Mouse (Mus musculus): ENCODE results near the gene Emid1. TPM values are rescaled to one million over a fixed set of nuclear protein-coding genes. Genes with fewer than 3 reads are reported as not detected.

The Emid1 gene
- polyA plus RNA-seq, 1 experiment from 2014 or later: 16.4 TPM

- no peak overlapping the region for H3K4me2 ChIP-seq
- no peak for ATAC-seq (ENCODE audit: insufficient number of reproducible peaks, insufficient read depth, low FRiP score, low TSS enrichment, low read depth)
- WGBS: 70% methylated on average over 8 of the region's 8 CpGs
- H3K9me3 ChIP-seq: no peaks in the 10 kb centered on the region
- H3K4me3 ChIP-seq (replicated peaks): no peak overlapping the region
- peaks cover 8% of the 10 kb centered on the region for H3K4me1 ChIP-seq (replicated peaks)
- H3K36me3 ChIP-seq: no peaks in the 10 kb centered on the region
- H3K9ac ChIP-seq (replicated peaks): peak overlapping the region; percentile 24; the same call in 1 of the 2 replicates
- no peaks in the 10 kb centered on the region for H3K27me3 ChIP-seq
- H3K27ac ChIP-seq: no peak overlapping the region
Observed at GRCm38 (mm10) chr11:5140619-5141018, 11.4 kb downstream of the Emid1 start.

GRCm38 (mm10) chr11:5139372-5139771 is 12.7 kb downstream of the Emid1 start:
- no peaks in the 10 kb centered on the region for H3K9me3 ChIP-seq
- 84% methylated on average over 9 of the region's 9 CpGs for WGBS

GRCm38 (mm10) chr11:5138642-5139041 is 13.4 kb downstream of the Emid1 start:
- no peak for ATAC-seq (ENCODE audit: insufficient number of reproducible peaks, insufficient read depth, low FRiP score, low TSS enrichment, low read depth)

More at GRCm38 (mm10) chr11:5139372-5139771, 12.7 kb downstream of the Emid1 start:
- Histone ChIP-seq H3K27ac (no peak overlapping the region), H3K27me3 (no peaks in the 10 kb centered on the region), H3K4me1 (replicated peaks) (peaks cover 8% of the 10 kb centered on the region), H3K4me2 (no peak overlapping the region), H3K9ac (replicated peaks) (no peak overlapping the region), H3K36me3 (no peaks in the 10 kb centered on the region), H3K4me3 (replicated peaks) (no peak overlapping the region)
- ATAC-seq (ENCODE audit: insufficient number of reproducible peaks, insufficient read depth, low FRiP score, low TSS enrichment, low read depth): no peak

GRCm38 (mm10) chr11:5135914-5136313 is 16.1 kb downstream of the Emid1 start:
- Histone ChIP-seq H3K4me3 (replicated peaks) (no peak overlapping the region), H3K9ac (replicated peaks) (no peak overlapping the region), H3K4me2 (no peak overlapping the region), H3K27ac (peak overlapping the region; percentile 46; the same call in 1 of the 2 replicates), H3K9me3 (no peaks in the 10 kb centered on the region), H3K36me3 (no peaks in the 10 kb centered on the region), H3K4me1 (replicated peaks) (peaks cover 7% of the 10 kb centered on the region), H3K27me3 (no peaks in the 10 kb centered on the region)
- no peak for ATAC-seq (ENCODE audit: insufficient number of reproducible peaks, insufficient read depth, low FRiP score, low TSS enrichment, low read depth)
- 63% methylated on average over 11 of the region's 11 CpGs for WGBS

More at GRCm38 (mm10) chr11:5138642-5139041, 13.4 kb downstream of the Emid1 start:
- H3K4me2 ChIP-seq: no peak overlapping the region
- 85% methylated on average over 2 of the region's 2 CpGs for WGBS
- H3K27me3 ChIP-seq: no peaks in the 10 kb centered on the region
- no peaks in the 10 kb centered on the region for H3K36me3 ChIP-seq
- no peak overlapping the region for H3K27ac ChIP-seq
- no peak overlapping the region for H3K9ac ChIP-seq (replicated peaks)
- peaks cover 8% of the 10 kb centered on the region for H3K4me1 ChIP-seq (replicated peaks)
- no peak overlapping the region for H3K4me3 ChIP-seq (replicated peaks)
- no peaks in the 10 kb centered on the region for H3K9me3 ChIP-seq

- Histone ChIP-seq H3K4me3 (replicated peaks) (no peak overlapping the region), H3K27me3 (no peaks in the 10 kb centered on the region), H3K36me3 (no peaks in the 10 kb centered on the region), H3K27ac (no peak overlapping the region), H3K9ac (replicated peaks) (no peak overlapping the region), H3K4me1 (replicated peaks) (no peaks in the 10 kb centered on the region; the same call in none of the 2 replicates), H3K4me2 (no peak overlapping the region), H3K9me3 (no peaks in the 10 kb centered on the region)
- no peak for ATAC-seq (ENCODE audit: insufficient number of reproducible peaks, insufficient read depth, low FRiP score, low TSS enrichment, low read depth)
- 62% methylated on average over 4 of the region's 4 CpGs for WGBS
Observed at GRCm38 (mm10) chr11:5132751-5133150, 19.3 kb downstream of the Emid1 start.

- Histone ChIP-seq H3K27ac (no peak overlapping the region), H3K36me3 (no peaks in the 10 kb centered on the region), H3K9ac (replicated peaks) (no peak overlapping the region), H3K4me2 (no peak overlapping the region), H3K9me3 (no peaks in the 10 kb centered on the region), H3K4me3 (replicated peaks) (no peak overlapping the region), H3K27me3 (no peaks in the 10 kb centered on the region), H3K4me1 (replicated peaks) (no peaks in the 10 kb centered on the region; the same call in 1 of the 2 replicates)
- WGBS: 63% methylated on average over 4 of the region's 4 CpGs
- no peak for ATAC-seq (ENCODE audit: insufficient number of reproducible peaks, insufficient read depth, low FRiP score, low TSS enrichment, low read depth)
Observed at GRCm38 (mm10) chr11:5130111-5130665, 21.9 kb downstream of the Emid1 start.

GRCm38 (mm10) chr11:5129035-5129480 is 23.0 kb downstream of the Emid1 start:
- Histone ChIP-seq H3K9ac (replicated peaks) (no peak overlapping the region), H3K27me3 (no peaks in the 10 kb centered on the region), H3K4me3 (replicated peaks) (no peak overlapping the region), H3K36me3 (no peaks in the 10 kb centered on the region), H3K4me2 (no peak overlapping the region), H3K27ac (no peak overlapping the region), H3K9me3 (no peaks in the 10 kb centered on the region), H3K4me1 (replicated peaks) (no peaks in the 10 kb centered on the region; the same call in 1 of the 2 replicates)
- WGBS: 40% methylated on average over 5 of the region's 5 CpGs
- ATAC-seq (ENCODE audit: insufficient number of reproducible peaks, insufficient read depth, low FRiP score, low TSS enrichment, low read depth): no peak

GRCm38 (mm10) chr11:5125713-5126112 is 26.3 kb downstream of the Emid1 start:
- Histone ChIP-seq H3K4me1 (replicated peaks) (no peaks in the 10 kb centered on the region; the same call in 1 of the 2 replicates), H3K36me3 (no peaks in the 10 kb centered on the region), H3K27ac (no peak overlapping the region), H3K9ac (replicated peaks) (no peak overlapping the region), H3K9me3 (no peaks in the 10 kb centered on the region), H3K4me3 (replicated peaks) (no peak overlapping the region), H3K4me2 (no peak overlapping the region), H3K27me3 (no peaks in the 10 kb centered on the region)
- ATAC-seq (ENCODE audit: insufficient number of reproducible peaks, insufficient read depth, low FRiP score, low TSS enrichment, low read depth): no peak
- WGBS: 79% methylated on average over 4 of the region's 4 CpGs

GRCm38 (mm10) chr11:5114931-5115581 is 37.0 kb downstream of the Emid1 start:
- H3K27ac ChIP-seq: no peak overlapping the region
- ATAC-seq (ENCODE audit: insufficient number of reproducible peaks, insufficient read depth, low FRiP score, low TSS enrichment, low read depth): 0 out of 2 replicates have a peak, but pooled peaks have one; percentile 27

GRCm38 (mm10) chr11:5113645-5114044 is 38.4 kb downstream of the Emid1 start:
- Histone ChIP-seq H3K4me2 (no peak overlapping the region), H3K9ac (replicated peaks) (no peak overlapping the region), H3K27ac (no peak overlapping the region), H3K4me3 (replicated peaks) (no peak overlapping the region), H3K36me3 (no peaks in the 10 kb centered on the region), H3K4me1 (replicated peaks) (no peaks in the 10 kb centered on the region), H3K27me3 (no peaks in the 10 kb centered on the region), H3K9me3 (no peaks in the 10 kb centered on the region)
- no peak for ATAC-seq (ENCODE audit: insufficient number of reproducible peaks, insufficient read depth, low FRiP score, low TSS enrichment, low read depth)
- 81% methylated on average over 7 of the region's 7 CpGs for WGBS

More at GRCm38 (mm10) chr11:5114931-5115581, 37.0 kb downstream of the Emid1 start:
- H3K9me3 ChIP-seq: no peaks in the 10 kb centered on the region
- no peaks in the 10 kb centered on the region for H3K36me3 ChIP-seq
- H3K4me3 ChIP-seq (replicated peaks): no peak overlapping the region
- WGBS: 27% methylated on average over 13 of the region's 13 CpGs
- no peaks in the 10 kb centered on the region for H3K27me3 ChIP-seq
- no peaks in the 10 kb centered on the region for H3K4me1 ChIP-seq (replicated peaks)
- no peak overlapping the region for H3K4me2 ChIP-seq
- no peak overlapping the region; the same call in 1 of the 2 replicates for H3K9ac ChIP-seq (replicated peaks)

GRCm38 (mm10) chr11:5109441-5109840 is 42.6 kb downstream of the Emid1 start:
- H3K36me3 ChIP-seq: peaks cover 3% of the 10 kb centered on the region
- WGBS: 62% methylated on average over 8 of the region's 8 CpGs
- no peak overlapping the region for H3K4me3 ChIP-seq (replicated peaks)
- no peak overlapping the region for H3K4me2 ChIP-seq
- no peaks in the 10 kb centered on the region for H3K4me1 ChIP-seq (replicated peaks)
- no peaks in the 10 kb centered on the region for H3K27me3 ChIP-seq
- no peak overlapping the region for H3K9ac ChIP-seq (replicated peaks)
- no peak for ATAC-seq (ENCODE audit: insufficient number of reproducible peaks, insufficient read depth, low FRiP score, low TSS enrichment, low read depth)
- H3K27ac ChIP-seq: no peak overlapping the region
- no peaks in the 10 kb centered on the region for H3K9me3 ChIP-seq

All from limb, embryonic 12.5 days (tissue).